Mouse (Mus musculus): ENCODE data around the gene Fmn2.

Gene Fmn2

DNA sequence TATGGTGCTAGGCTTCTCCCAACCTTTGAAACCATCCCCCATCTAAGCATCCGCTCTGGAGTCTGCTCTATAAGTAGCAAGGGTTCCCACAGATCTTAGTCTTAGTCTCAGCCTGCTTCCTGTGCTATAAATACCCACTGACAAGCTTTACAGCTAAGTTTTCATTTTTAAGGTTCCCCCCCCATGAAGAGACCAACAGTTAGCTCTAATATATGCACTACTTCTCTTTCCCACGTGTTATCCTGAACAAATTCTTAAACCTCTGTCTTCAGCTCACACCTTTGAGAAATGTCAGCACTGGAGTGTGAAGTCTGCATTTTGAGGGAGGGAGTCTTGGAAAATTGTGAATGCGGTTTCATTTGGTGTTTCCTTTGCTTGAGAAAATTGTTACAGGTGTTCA is 56.2 kb downstream of the Fmn2 start:
- DNase-seq, result no peak

DNA sequence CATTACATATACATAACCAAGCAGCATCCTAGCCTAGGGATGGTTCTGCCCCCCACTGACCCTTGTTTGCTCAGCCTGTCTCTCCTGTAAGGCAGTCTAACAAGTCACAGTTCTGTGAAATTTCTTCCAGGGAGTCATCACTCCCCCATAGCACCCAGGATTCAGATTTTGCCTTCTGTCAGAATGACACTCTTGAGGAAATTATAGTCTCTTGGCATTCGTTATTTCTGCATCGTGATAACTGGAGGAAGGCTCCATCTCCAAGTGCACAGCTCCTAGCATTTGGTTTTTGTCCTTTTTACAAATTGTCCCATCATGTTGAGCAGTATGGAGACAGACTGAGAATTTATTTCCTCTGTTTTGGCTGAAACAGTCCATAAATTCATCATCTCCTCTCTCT is 56.9 kb downstream of the Fmn2 start:
- DNase-seq, result no peak

GRCm38 (mm10) chr1:174564561-174564960 is 62.9 kb downstream of the Fmn2 start:
- no peak for DNase-seq

DNA sequence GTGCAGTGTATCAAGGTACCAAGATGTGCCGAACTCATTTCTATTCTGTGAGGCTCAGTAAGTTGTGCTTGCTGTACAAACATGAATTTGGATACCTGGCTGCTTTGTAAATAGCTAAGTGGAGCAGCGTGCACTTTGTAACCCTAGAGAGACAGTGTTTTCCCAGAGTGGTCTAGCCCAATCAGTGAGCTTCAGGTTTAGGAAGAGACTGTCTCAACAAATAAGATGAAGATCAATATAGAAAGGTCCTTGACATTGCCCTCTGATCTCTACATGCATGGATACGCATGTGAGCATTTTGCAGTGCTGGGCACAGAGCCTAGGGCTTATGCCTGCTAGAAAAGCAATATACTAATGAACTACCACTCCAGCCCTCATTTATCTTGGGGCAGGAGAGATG is 67.0 kb downstream of the Fmn2 start:
- DNase-seq, result no peak

DNA sequence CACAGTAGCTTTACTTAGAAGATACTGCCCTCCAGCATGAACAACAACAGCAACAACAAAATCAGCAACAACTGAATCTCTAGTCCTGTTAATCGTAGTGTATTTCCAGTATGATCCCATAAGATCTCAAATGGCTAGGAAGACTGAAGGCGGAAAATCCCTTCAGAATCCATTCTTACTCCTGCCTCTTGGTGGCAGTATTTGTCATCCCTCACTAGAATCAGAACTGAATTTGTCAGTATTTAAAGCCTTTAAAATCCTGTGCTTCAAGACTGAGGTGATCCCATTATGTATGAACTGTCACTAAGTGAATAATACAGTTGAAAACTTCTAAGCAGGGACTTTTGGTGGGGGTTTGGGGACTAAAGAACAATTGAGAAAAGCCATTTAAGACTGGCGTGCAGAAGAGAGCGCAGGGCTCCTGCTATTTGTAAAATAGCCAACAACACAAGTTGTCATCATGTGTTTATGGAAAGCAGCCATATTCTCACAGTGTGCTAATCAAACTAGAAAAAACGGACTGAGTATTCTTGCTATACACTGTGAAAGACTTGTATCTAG is 90.9 kb downstream of the Fmn2 start:
- no peak for DNase-seq

- DNase-seq, result peak; percentile 29
Observed at GRCm38 (mm10) chr1:174594989-174595388, 93.4 kb downstream of the Fmn2 start.

- no peak for DNase-seq
Observed at GRCm38 (mm10) chr1:174597495-174597894, 95.9 kb downstream of the Fmn2 start.

DNA sequence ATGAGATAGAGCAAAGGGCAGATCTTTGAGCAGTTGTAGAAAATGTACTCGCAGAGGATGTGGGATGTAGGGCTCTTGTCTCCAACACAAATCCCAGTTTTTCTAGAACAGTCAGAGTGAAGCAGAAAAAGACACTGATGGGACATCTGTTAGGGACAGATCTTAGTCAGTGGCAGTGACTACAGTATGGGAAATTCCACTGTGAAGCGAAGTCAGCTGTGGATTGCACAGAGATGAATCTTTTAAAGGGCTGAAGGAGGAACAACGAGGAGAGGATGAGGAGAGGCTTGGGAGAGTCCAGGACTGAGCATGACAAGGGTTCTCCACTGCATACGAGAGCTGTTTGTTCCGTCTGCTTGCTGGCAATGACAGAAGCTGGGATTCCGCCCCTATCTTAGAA is 96.6 kb downstream of the Fmn2 start:
- no peak for DNase-seq

GRCm38 (mm10) chr1:174600041-174600440 is 98.4 kb downstream of the Fmn2 start:
- no peak for DNase-seq

GRCm38 (mm10) chr1:174600620-174601019 is 99.0 kb downstream of the Fmn2 start:
- no peak for DNase-seq

GRCm38 (mm10) chr1:174617368-174617767 is 115.7 kb downstream of the Fmn2 start:
- DNase-seq, result no peak

DNA sequence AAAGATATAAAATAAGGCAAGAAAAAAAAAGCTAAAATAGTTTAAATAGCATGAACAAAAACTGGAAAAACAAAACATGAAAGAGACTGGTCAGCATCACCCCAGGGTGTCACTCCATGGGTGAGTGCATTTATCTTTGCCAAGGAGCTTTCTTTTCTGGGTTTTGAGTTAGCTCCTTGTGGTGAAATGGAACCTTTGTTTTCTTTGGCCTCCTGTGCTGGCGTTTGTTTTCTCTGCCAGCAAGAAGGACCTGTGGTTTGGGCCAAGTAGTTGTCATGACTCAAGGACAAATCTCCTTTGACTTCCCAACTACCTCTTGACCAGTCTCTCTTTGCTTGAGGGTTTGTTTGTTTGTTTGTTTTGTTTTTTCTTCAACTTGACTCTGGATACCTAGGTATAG is 119.9 kb downstream of the Fmn2 start:
- DNase-seq, result no peak

GRCm38 (mm10) chr1:174623054-174623453 is 121.4 kb downstream of the Fmn2 start:
- no peak for DNase-seq

- no peak for DNase-seq
Observed at GRCm38 (mm10) chr1:174630074-174630473, 128.4 kb downstream of the Fmn2 start.

DNA sequence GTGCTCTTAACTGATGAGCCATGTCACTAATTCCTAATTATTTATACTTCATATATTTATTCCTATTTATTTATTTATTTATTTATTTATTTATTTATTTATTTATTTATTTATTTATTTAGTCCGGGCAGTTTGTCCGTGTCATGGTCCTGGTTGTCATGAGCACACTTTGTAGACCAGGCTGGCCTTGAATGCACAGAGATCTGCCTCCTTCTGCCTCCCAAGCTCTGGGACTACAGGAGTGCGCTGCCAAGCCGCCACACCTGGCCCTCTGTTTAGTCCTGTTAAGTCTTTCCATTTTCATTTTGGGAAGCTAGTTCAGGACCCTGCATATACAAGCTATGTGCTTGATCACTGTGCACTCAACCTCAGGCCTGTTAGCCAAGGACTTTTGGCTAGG is 134.7 kb downstream of the Fmn2 start:
- DNase-seq, result no peak

- DNase-seq, result no peak
Observed at GRCm38 (mm10) chr1:174637564-174638085, 136.0 kb downstream of the Fmn2 start.

GRCm38 (mm10) chr1:174640901-174641300 is 139.3 kb downstream of the Fmn2 start:
- DNase-seq, result no peak

DNA sequence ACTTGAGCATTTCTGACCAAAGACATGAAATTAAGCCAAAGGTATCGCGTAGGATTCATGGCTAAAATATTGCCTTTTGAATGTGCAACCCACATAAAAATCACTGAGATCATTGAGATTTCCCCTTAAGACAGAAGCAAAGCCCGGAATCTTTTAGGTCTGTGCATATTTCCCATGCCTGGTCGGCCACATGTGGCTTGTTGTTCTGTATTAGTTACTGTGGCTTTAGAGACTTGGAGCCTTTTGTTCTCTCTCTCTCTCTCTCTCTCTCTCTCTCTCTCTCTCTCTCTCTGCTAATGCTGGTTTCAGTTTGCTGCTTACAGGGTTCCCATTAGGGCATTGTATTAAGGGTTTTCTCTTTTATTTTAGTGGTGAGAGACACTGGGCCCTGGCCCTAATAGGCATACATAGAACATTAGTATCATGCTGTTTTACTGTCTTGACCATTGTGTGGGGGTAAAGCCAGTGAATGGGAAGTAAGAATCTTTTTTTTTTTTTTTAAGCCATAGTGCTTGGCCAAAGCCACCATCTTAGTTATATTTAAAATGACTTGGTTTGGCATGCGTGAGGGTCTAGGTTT is 141.9 kb downstream of the Fmn2 start:
- no peak for DNase-seq

DNA sequence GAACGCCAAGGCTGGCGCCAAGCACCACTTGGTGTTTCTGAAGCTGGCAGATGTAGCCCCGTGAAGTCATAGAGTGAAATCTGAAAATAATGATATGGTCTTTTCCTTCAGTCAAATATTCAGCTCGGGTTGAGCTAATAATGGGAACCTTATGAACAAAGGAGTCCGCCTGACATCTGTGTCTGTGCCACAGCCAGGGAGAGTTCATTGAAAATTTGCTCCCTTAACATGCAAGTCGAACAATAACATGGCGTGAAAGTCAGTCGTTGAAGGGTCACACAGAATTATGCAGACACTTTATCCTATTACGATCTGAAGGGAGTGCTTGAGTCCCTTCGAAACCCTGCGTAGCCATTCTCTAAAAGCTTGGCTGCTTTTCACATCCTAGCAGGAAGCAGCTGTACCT is 147.8 kb downstream of the Fmn2 start:
- DNase-seq, result no peak

- no peak for DNase-seq
Observed at GRCm38 (mm10) chr1:174654565-174654964, 152.9 kb downstream of the Fmn2 start.

- DNase-seq, result no peak
Observed at GRCm38 (mm10) chr1:174655354-174655753, 153.7 kb downstream of the Fmn2 start.

DNA sequence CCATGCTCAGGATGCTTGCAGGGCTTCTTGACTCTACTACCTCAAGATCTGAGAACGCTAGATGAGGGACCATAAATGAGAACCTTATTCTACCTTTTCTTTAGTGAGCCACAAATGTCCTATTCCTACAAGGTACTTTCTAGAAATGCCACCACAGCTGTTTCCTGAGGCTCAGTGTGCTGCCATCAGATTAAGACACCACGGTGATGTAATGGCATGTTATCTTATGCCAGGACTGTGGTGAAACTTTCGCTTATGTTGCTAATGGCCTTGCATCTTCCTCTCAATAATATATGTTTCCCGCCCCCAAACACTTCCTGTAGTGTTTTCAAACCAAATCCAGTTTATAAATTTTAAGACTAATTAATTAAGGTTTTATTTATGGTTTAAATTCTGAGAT is 154.9 kb downstream of the Fmn2 start:
- DNase-seq, result no peak

- DNase-seq, result no peak
Observed at GRCm38 (mm10) chr1:174659459-174660223, 158.0 kb downstream of the Fmn2 start.

- DNase-seq, result no peak
Observed at GRCm38 (mm10) chr1:174665116-174665515, 163.5 kb downstream of the Fmn2 start.

Measured in thymus, postnatal 25 days (tissue).